Mouse (Mus musculus): Measurements from ENCODE around the gene Fgfr4. TPM values are rescaled to one million over a fixed set of nuclear protein-coding genes. Genes with fewer than 3 reads are reported as not detected.

Fgfr4 gene
- total RNA-seq, 2 experiments from 2014 or later, result 0.11 to 0.44 TPM

DNA sequence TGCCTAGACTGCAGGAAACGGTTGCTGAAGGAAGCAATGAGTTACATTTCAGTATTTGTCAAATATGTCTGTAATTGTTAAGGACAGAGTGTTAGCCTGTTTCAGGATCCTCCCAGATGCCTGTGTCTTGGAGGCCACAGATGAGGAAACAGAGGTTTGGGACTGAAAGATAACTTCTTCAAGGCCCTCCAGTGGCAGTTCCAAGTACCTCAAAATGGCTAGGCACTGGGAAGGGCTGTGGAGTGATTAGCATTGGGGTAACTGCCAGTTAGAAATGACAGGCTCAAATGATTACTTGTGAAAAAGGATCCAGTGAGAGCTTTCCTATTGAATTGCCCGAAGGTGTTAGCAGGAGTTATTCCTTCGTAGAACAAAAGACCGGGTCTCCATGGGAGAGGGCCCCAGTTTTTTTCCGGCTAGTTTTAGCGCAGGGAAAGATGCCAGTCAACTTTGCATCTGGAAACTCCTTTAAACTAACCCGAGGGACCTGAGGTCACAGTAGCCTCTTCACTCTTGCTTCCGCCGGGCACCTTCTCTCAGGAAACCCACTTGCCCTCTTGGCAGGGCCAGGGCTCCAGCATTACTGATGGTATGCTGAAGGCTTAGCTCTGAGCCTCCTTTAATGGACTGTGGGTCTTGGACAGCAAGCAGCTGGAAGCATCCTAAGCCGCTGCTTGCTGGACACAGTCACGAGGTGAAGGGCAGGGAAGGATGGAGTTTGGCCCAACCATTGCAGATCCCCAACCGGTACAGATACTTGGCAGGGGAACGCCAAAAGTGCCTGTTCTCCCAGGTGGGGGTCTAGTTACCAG is 56.6 kb downstream of the Fgfr4 start:
- intact Hi-C loops (cut with DNase I), result loop anchor here (2.0 kb wide), 1 partner anchor 16 kb away; no protein-coding TSS in a partner anchor
- no peak for DNase-seq (ENCODE audit: low spot score)

DNA sequence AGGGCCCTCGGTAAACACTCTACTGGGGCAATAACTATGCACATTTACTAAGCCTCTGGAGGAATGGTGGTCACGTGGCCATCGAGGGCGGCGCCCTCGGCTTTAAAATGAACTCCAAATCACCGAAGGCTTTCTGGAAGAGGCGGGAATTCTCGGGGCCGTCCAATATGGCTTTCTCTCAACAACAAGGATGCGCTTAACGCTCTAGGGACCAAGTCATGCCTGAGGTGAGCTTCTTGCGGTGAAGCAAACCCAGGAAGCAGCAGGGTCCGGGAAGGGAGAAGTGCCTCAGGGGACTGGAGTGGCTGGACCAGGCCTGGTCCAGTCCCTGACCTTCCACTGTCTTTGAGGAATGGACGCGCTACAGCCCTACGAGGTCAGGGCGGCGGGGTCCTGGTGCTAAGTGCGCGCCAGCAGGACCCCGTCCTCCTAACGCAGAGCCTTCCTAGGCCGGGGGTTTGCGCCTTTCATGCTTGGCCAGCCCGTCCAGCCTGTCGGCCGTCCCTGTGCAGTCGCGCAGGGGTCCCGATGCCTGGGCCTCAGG is 57.3 kb downstream of the Fgfr4 start, which contains the start of gene Nsd1:
TSS of gene Nsd1 (plus strand) at position 134 of the 544 bp plus-strand sequence.
- intact Hi-C loops (cut with DNase I), result loop anchor here (2.0 to 5.0 kb wide), 2 partner anchors 17 to 48 kb away; no protein-coding TSS in a partner anchor
- DNase-seq (ENCODE audit: low spot score), result no peak

DNA sequence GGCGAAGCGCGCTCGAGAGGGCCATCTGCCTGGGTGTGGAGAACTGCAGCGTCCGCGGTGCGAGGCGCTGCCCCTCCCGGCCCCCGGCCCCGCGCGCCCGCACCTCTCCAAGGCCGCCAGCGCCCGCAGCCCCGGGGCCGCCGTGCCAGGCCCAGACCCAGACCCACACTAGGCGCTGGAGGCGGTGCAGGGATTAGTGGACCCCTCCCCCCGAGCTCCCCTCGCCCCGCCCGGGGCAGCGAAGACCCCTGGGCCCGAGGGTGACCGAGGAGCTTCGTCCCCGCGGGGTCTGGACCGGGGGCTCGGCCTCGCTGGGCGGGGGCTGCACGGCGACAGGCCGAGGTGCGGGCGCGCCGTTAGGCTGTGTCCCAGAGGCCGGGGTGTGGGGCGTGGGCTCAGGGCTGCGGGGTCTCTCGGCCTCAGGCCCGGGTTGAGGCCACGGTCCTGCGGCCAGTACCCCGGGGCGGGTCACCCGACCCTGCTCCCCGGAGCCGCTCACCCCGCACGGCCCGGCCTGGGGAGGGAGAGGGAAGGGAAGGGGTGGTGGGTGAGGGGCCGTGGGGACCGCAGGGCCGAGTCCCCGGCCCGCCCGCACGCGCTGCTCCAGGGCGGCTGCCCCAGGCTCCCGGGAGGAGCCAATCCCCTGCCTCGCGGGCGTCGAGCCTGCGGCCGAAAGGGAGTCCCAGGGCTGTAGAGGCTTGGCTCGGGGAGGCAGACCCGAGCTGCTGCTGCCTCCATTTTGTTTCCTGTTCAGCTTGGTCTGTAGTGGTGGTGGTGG is 57.9 kb downstream of the Fgfr4 start:
- intact Hi-C loops (cut with DNase I), result loop anchor here (5.0 kb wide), 1 partner anchor 47 kb away; no protein-coding TSS in a partner anchor
- peak; percentile 28 for DNase-seq (ENCODE audit: low spot score)

DNA sequence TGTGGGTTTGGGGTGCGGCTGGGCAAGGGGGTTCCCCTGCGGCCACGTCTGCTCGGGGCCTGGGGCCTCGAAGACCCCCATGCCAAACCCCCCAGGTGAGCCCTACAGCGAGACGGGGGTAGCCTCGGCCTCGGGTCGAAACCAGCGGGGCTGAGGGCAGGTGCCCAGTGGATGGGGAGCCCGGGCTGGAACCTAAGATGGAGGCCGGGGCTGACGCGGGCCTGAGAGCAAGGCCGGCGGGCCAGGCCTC is 58.5 kb downstream of the Fgfr4 start:
- no peak for DNase-seq (ENCODE audit: low spot score)
- intact Hi-C loops (cut with DNase I), result loop anchor here (5.0 kb wide), 1 partner anchor 46 kb away; no protein-coding TSS in a partner anchor

DNA sequence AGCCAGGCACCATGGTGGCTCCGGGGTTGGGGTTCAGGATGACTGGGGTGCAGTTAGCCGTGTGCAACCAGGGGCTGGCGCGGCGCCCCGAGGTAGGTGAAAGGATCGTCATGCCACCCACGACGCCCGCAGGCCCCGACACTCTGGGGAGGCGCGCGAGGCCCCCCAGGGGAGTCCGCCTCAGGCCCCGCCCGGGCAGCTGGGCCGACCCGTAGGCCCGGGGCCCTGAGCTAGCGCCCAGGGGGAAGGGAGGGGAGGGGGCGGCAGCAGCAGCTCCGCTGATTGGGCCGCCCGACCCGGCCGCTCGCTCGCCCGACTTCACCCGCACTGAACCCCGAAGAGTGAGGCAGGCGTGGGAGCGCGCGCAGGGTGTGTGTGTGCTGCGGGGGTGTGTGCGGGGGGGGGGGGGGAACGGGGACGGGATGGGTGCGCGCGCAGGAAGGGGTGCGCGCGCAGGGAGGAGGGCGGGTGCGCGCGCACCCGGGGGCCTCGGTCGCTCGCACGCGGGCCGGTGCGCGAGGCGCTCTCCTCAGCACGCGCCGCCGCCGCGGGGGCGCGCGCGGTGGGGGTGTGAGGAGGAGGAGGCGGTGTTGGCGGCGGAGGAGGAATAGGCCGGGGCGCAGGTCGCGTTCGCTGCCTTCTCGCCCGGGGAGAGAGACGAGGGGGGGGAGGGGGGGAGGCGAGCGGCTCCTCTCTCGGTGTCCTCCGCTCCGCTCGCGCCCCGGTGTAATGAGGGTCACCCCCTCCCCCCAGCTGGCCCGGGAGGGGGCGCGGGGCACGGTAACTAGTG is 59.0 kb downstream of the Fgfr4 start:
- DNase-seq (ENCODE audit: low spot score), result peak; percentile 80
- intact Hi-C loops (cut with DNase I), result loop anchor here (2.0 to 5.0 kb wide), 2 partner anchors 29 to 46 kb away; no protein-coding TSS in a partner anchor

DNA sequence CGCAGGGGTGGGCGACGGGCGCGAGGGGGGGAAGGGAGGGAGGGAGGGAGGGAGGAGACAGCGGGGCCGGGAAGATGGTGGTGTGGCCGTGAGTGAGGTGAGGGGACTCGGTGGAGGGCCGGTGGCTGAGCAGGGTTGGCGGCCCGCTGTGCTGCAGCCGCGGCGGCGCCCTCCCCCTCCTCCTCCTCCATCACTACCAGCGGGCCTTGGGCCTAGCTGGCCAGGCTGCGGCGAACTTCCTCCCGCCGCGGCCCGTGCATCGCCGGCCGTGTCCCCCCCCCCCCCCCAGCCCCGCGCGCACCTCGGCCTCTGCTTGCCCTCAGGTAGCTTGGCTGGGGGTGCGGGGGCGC is 59.5 kb downstream of the Fgfr4 start:
- DNase-seq (ENCODE audit: low spot score), result peak; percentile 38

DNA sequence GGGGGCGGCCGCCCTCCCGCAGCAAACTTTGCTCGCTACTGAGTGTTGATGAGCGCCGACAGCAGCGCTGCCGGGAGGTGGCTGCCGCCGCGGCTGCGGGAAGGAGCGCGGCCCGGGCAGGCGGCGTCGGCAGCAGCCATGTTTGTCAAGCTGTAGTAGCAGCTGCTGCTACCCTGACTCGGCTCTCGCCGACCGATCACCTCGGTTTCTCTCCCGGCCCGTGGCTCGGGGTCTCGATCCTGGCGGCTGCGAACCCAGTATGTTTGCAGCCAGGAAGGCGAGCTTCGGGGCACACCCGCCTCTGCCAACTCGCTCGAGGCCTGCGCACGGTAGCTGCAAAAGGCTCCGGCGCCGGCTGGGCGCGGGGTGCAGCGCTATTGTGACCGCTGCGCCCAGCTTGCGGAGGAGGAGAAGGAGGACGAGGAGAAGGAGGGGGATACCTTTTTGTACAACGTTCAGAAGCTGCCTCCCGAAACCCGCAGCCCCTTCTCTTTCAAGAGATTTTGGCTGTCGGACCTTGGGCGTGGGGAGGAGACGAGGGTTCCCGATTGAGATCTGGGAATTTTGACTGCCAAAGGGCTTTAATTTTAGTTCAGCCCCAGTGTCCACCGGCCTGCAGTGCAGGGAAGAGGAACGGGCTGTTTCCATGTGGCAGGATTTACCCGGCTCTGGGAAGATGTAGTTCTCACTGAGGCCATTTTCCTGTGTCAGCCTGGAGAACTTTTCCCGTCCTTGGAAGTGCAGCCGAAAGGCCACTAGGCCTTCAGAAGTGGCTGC is 60.1 kb downstream of the Fgfr4 start:
- intact Hi-C loops (cut with DNase I), result loop anchor here (2.0 to 5.0 kb wide), 2 partner anchors 30 to 45 kb away; no protein-coding TSS in a partner anchor
- DNase-seq (ENCODE audit: low spot score), result peak; percentile 54

More for the DNA sequence above, 59.5 kb downstream of the Fgfr4 start:
- intact Hi-C loops (cut with DNase I), result loop anchor here (2.0 to 5.0 kb wide), 2 partner anchors 29 to 45 kb away; no protein-coding TSS in a partner anchor

DNA sequence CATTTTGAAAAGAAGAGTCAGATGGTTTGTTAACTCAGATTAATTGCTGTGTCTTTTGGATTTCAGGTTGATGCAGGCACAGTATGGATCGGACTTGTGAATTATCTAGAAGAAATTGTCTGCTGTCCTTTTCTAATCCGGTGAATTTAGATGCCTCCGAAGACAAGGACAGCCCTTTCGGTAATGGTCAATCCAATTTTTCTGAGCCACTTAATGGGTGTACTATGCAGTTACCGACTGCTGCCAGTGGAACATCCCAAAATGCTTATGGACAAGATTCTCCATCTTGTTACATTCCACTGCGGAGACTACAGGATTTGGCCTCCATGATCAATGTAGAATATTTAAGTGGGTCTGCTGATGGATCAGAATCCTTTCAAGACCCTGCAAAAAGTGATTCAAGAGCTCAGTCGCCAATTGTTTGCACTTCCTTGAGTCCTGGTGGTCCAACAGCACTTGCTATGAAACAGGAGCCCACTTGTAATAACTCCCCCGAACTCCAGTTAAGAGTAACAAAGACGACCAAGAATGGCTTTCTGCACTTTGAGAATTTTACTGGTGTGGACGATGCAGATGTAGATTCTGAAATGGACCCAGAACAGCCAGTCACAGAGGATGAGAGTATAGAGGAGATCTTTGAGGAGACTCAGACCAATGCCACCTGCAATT is 60.8 kb downstream of the Fgfr4 start:
- DNase-seq (ENCODE audit: low spot score), result no peak
- intact Hi-C loops (cut with DNase I), result loop anchor here (2.0 to 5.0 kb wide), 2 partner anchors 30 to 44 kb away; no protein-coding TSS in a partner anchor

Other genes starting within 250 kb of the Fgfr4 start
- 1 to 10 TPM in 1 of 2 experiments, under 1 TPM in 1; 0.73 to 1.1 TPM for gene Unc5a, start 203.2 kb upstream of the Fgfr4 start, total RNA-seq (2021)
- gene Hk3, start 131.3 kb upstream of the Fgfr4 start, total RNA-seq (2021), result under 1 TPM; 0.95 to 0.99 TPM
- 10 to 100 TPM; 21.7 to 24.5 TPM for gene Uimc1, start 52.3 kb upstream of the Fgfr4 start, total RNA-seq (2021)
- 10 to 100 TPM; 13.9 to 20.6 TPM for gene Zfp346, start 47.3 kb upstream of the Fgfr4 start, total RNA-seq (2021)
- not detected for gene Gm17617, start 19.1 kb upstream of the Fgfr4 start, total RNA-seq (2021)
- gene Nsd1, start 57.1 kb downstream of the Fgfr4 start, total RNA-seq (2021), result 10 to 100 TPM; 59.1 to 65.4 TPM
- gene Prelid1, start 167.9 kb downstream of the Fgfr4 start, total RNA-seq (2021), result 10 to 100 TPM; 49.8 to 52.9 TPM
- gene Rab24, start 169.3 kb downstream of the Fgfr4 start, total RNA-seq (2021), result 10 to 100 TPM; 36.6 to 37.0 TPM
- under 1 TPM; 0.36 to 0.65 TPM for gene Mxd3, start 177.2 kb downstream of the Fgfr4 start, total RNA-seq (2021)
- gene Lman2, start 210.1 kb downstream of the Fgfr4 start, total RNA-seq (2021), result 10 to 100 TPM; 49.1 to 49.8 TPM
- gene Rgs14, start 217.1 kb downstream of the Fgfr4 start, total RNA-seq (2021), result under 1 TPM; 0.50 to 0.57 TPM
- not detected for gene Slc34a1, start 245.5 kb downstream of the Fgfr4 start, total RNA-seq (2021)